Mouse (Mus musculus): ENCODE measurements around the gene Ttc27. TPM values are rescaled to one million over a fixed set of nuclear protein-coding genes. Genes with fewer than 3 reads are reported as not detected.

The Ttc27 gene
- polyA plus RNA-seq, 1 experiment from 2014 or later: 15.0 TPM

- H3K9me3 ChIP-seq (replicated peaks): no peaks in the 10 kb centered on the region
- WGBS: 48% methylated on average over 8 of the region's 8 CpGs
- H3K4me2 ChIP-seq: no peak overlapping the region
- no peak for ATAC-seq (ENCODE audit: low FRiP score)
- no peak overlapping the region for H3K9ac ChIP-seq (replicated peaks)
- H3K36me3 ChIP-seq: no peaks in the 10 kb centered on the region
- H3K27me3 ChIP-seq (replicated peaks): no peaks in the 10 kb centered on the region
- no peak overlapping the region for H3K4me3 ChIP-seq (replicated peaks)
- peaks cover 14% of the 10 kb centered on the region for H3K4me1 ChIP-seq
- H3K27ac ChIP-seq (replicated peaks): no peak overlapping the region
Measured at GRCm38 (mm10) chr17:74869556-74869955, 152.0 kb downstream of the Ttc27 start.

GRCm38 (mm10) chr17:74870177-74871160 lies 152.9 kb downstream of the Ttc27 start:
- Histone ChIP-seq H3K27me3 (replicated peaks) (no peaks in the 10 kb centered on the region), H3K9me3 (replicated peaks) (no peaks in the 10 kb centered on the region), H3K4me1 (peaks cover 14% of the 10 kb centered on the region), H3K27ac (replicated peaks) (no peak overlapping the region), H3K9ac (replicated peaks) (no peak overlapping the region), H3K4me3 (replicated peaks) (no peak overlapping the region), H3K36me3 (no peaks in the 10 kb centered on the region), H3K4me2 (no peak overlapping the region)
- no peak for ATAC-seq (ENCODE audit: low FRiP score)
- 68% methylated on average over 14 of the region's 14 CpGs for WGBS

GRCm38 (mm10) chr17:74872567-74872966 lies 155.0 kb downstream of the Ttc27 start:
- WGBS: 85% methylated on average over 9 of the region's 9 CpGs
- no peaks in the 10 kb centered on the region for H3K4me1 ChIP-seq
- H3K9ac ChIP-seq (replicated peaks): no peak overlapping the region
- no peak overlapping the region for H3K27ac ChIP-seq (replicated peaks)
- no peaks in the 10 kb centered on the region for H3K27me3 ChIP-seq (replicated peaks)
- H3K4me3 ChIP-seq (replicated peaks): no peak overlapping the region
- no peaks in the 10 kb centered on the region for H3K36me3 ChIP-seq
- no peak overlapping the region for H3K4me2 ChIP-seq
- ATAC-seq (ENCODE audit: low FRiP score): no peak
- H3K9me3 ChIP-seq (replicated peaks): no peaks in the 10 kb centered on the region

- H3K9me3 ChIP-seq (replicated peaks): no peaks in the 10 kb centered on the region
- no peak overlapping the region for H3K4me2 ChIP-seq
- WGBS: 88% methylated on average over 1 of the region's 1 CpGs
- ATAC-seq (ENCODE audit: low FRiP score): no peak
- H3K9ac ChIP-seq (replicated peaks): no peak overlapping the region
- no peaks in the 10 kb centered on the region for H3K27me3 ChIP-seq (replicated peaks)
- H3K27ac ChIP-seq (replicated peaks): no peak overlapping the region
- H3K4me1 ChIP-seq: no peaks in the 10 kb centered on the region
- no peaks in the 10 kb centered on the region for H3K36me3 ChIP-seq
- H3K4me3 ChIP-seq (replicated peaks): no peak overlapping the region
Measured at GRCm38 (mm10) chr17:74873756-74874155, 156.2 kb downstream of the Ttc27 start.

GRCm38 (mm10) chr17:74875740-74876139 lies 158.2 kb downstream of the Ttc27 start:
- Histone ChIP-seq H3K4me3 (replicated peaks) (no peak overlapping the region), H3K4me2 (no peak overlapping the region), H3K36me3 (no peaks in the 10 kb centered on the region), H3K9me3 (replicated peaks) (no peaks in the 10 kb centered on the region), H3K9ac (replicated peaks) (no peak overlapping the region), H3K27me3 (replicated peaks) (no peaks in the 10 kb centered on the region), H3K4me1 (no peaks in the 10 kb centered on the region), H3K27ac (replicated peaks) (no peak overlapping the region)
- WGBS: 89% methylated on average over 5 of the region's 5 CpGs
- no peak for ATAC-seq (ENCODE audit: low FRiP score)

- H3K9me3 ChIP-seq (replicated peaks): no peaks in the 10 kb centered on the region
- H3K4me2 ChIP-seq: no peak overlapping the region
- 83% methylated on average over 10 of the region's 10 CpGs for WGBS
- H3K9ac ChIP-seq (replicated peaks): no peak overlapping the region
- H3K4me1 ChIP-seq: no peaks in the 10 kb centered on the region
- no peaks in the 10 kb centered on the region for H3K36me3 ChIP-seq
- no peak for ATAC-seq (ENCODE audit: low FRiP score)
- no peak overlapping the region for H3K27ac ChIP-seq (replicated peaks)
- no peak overlapping the region for H3K4me3 ChIP-seq (replicated peaks)
- no peaks in the 10 kb centered on the region for H3K27me3 ChIP-seq (replicated peaks)
Measured at GRCm38 (mm10) chr17:74876954-74877353, 159.4 kb downstream of the Ttc27 start.

- H3K27me3 ChIP-seq (replicated peaks): no peaks in the 10 kb centered on the region
- no peak overlapping the region for H3K9ac ChIP-seq (replicated peaks)
- H3K4me3 ChIP-seq (replicated peaks): no peak overlapping the region
- no peak overlapping the region for H3K4me2 ChIP-seq
- no peaks in the 10 kb centered on the region for H3K4me1 ChIP-seq
- no peaks in the 10 kb centered on the region for H3K36me3 ChIP-seq
- no peak for ATAC-seq (ENCODE audit: low FRiP score)
- 84% methylated on average over 7 of the region's 7 CpGs for WGBS
- H3K27ac ChIP-seq (replicated peaks): no peak overlapping the region
- H3K9me3 ChIP-seq (replicated peaks): no peaks in the 10 kb centered on the region
Measured at GRCm38 (mm10) chr17:74879768-74880167, 162.2 kb downstream of the Ttc27 start.

GRCm38 (mm10) chr17:74887039-74887438 lies 169.5 kb downstream of the Ttc27 start:
- Histone ChIP-seq H3K36me3 (no peaks in the 10 kb centered on the region), H3K4me3 (replicated peaks) (no peak overlapping the region), H3K9ac (replicated peaks) (no peak overlapping the region), H3K27me3 (replicated peaks) (no peaks in the 10 kb centered on the region), H3K4me1 (no peaks in the 10 kb centered on the region), H3K27ac (replicated peaks) (no peak overlapping the region), H3K9me3 (replicated peaks) (no peaks in the 10 kb centered on the region), H3K4me2 (no peak overlapping the region)
- no peak for ATAC-seq (ENCODE audit: low FRiP score)
- 70% methylated on average over 7 of the region's 7 CpGs for WGBS

GRCm38 (mm10) chr17:74888836-74889534 lies 171.5 kb downstream of the Ttc27 start:
- H3K9me3 ChIP-seq (replicated peaks): no peaks in the 10 kb centered on the region
- no peak overlapping the region for H3K27ac ChIP-seq (replicated peaks)
- no peaks in the 10 kb centered on the region for H3K4me1 ChIP-seq
- H3K4me3 ChIP-seq (replicated peaks): no peak overlapping the region
- no peaks in the 10 kb centered on the region for H3K36me3 ChIP-seq
- no peaks in the 10 kb centered on the region for H3K27me3 ChIP-seq (replicated peaks)
- no peak overlapping the region for H3K9ac ChIP-seq (replicated peaks)
- WGBS: 77% methylated on average over 11 of the region's 11 CpGs
- no peak for ATAC-seq (ENCODE audit: low FRiP score)
- no peak overlapping the region for H3K4me2 ChIP-seq

- Histone ChIP-seq H3K4me2 (no peak overlapping the region), H3K27ac (replicated peaks) (no peak overlapping the region), H3K27me3 (replicated peaks) (no peaks in the 10 kb centered on the region), H3K9me3 (replicated peaks) (no peaks in the 10 kb centered on the region), H3K4me3 (replicated peaks) (no peak overlapping the region), H3K4me1 (no peaks in the 10 kb centered on the region), H3K9ac (replicated peaks) (no peak overlapping the region), H3K36me3 (no peaks in the 10 kb centered on the region)
- ATAC-seq (ENCODE audit: low FRiP score): no peak
- 86% methylated on average over 11 of the region's 11 CpGs for WGBS
Measured at GRCm38 (mm10) chr17:74889535-74890117, 172.1 kb downstream of the Ttc27 start.

- no peaks in the 10 kb centered on the region for H3K4me1 ChIP-seq
- no peaks in the 10 kb centered on the region for H3K36me3 ChIP-seq
- no peaks in the 10 kb centered on the region for H3K27me3 ChIP-seq (replicated peaks)
- no peak overlapping the region for H3K27ac ChIP-seq (replicated peaks)
- H3K9me3 ChIP-seq (replicated peaks): no peaks in the 10 kb centered on the region
- ATAC-seq (ENCODE audit: low FRiP score): no peak
- 96% methylated on average over 7 of the region's 7 CpGs for WGBS
- no peak overlapping the region for H3K9ac ChIP-seq (replicated peaks)
- H3K4me3 ChIP-seq (replicated peaks): no peak overlapping the region
- no peak overlapping the region for H3K4me2 ChIP-seq
Measured at GRCm38 (mm10) chr17:74902453-74902852, 184.9 kb downstream of the Ttc27 start.

Measured in neural tube, embryonic 15.5 days (tissue).